Mouse (Mus musculus) forebrain, embryonic 14.5 days (tissue): ENCODE results near the gene Dynlt1f. TPM values are rescaled to one million over a fixed set of nuclear protein-coding genes. Genes with fewer than 3 reads are reported as not detected.
"Not testable (repeated sequence)": the region's sequence is repeated elsewhere in the genome, so short reads cannot be mapped to it uniquely, and the experiment has no call there.

Experiments
- ATAC-seq: fragments of 200-750 bp; cut with Nextera tagmentation; 2 replicates; pipeline ENCODE4 v1.8.0; 2017; ENCODE audit warnings: mild to moderate bottlenecking, moderate library complexity
- DNase-seq: peaks from one replicate; pipeline ENCODE4 v3.0.0-alpha.2; 2015; ENCODE audit warnings: low spot score
- H3K27ac ChIP-seq: fragments of 300-500 bp; sonication (generic); 2 replicates; pipeline ENCODE4 v1.5.1; 2014; ENCODE audit warnings: low read depth, mild to moderate bottlenecking, control low read depth, low read length, moderate library complexity
- H3K27me3 ChIP-seq: fragments of 300-500 bp; sonication (generic); replicated peaks from 2 replicates; pipeline ENCODE4 v1.6.1; 2014; ENCODE audit warnings: low read length, control low read depth, mixed read lengths; ENCODE audit not compliant: control insufficient read depth, insufficient read depth
- H3K36me3 ChIP-seq: fragments of 300-500 bp; sonication (generic); 2 replicates; pipeline ENCODE4 v1.6.1; 2014; ENCODE audit warnings: low read length, control low read depth; ENCODE audit not compliant: control insufficient read depth, insufficient read depth
- H3K4me1 ChIP-seq: fragments of 300-500 bp; sonication (generic); 2 replicates; pipeline ENCODE4 v1.6.1; 2014; ENCODE audit warnings: antibody characterized with exemption, low read length, control low read depth; ENCODE audit not compliant: control insufficient read depth, insufficient read depth
- H3K4me2 ChIP-seq: fragments of 300-500 bp; sonication (generic); 2 replicates; pipeline ENCODE4 v1.6.1; 2014; ENCODE audit warnings: mild to moderate bottlenecking, control low read depth, low read length
- H3K4me3 ChIP-seq: fragments of 300-500 bp; sonication (generic); 2 replicates; pipeline ENCODE4 v1.5.1; 2014; ENCODE audit warnings: low read depth, low read length, control low read depth
- H3K9ac ChIP-seq: fragments of 300-500 bp; sonication (generic); 2 replicates; pipeline ENCODE4 v1.6.1; 2014; ENCODE audit warnings: mild to moderate bottlenecking, low read length, control low read depth, moderate library complexity
- H3K9me3 ChIP-seq: fragments of 300-500 bp; sonication (generic); replicated peaks from 2 replicates; pipeline ENCODE4 v1.6.1; 2016; ENCODE audit warnings: low read length, control low read depth, mixed read lengths; ENCODE audit not compliant: control insufficient read depth
- WGBS: fragments of 180-500 bp; shearing (Covaris S2); extraction: QIAGEN DNeasy Blood & Tissue Kit; methylation state at CpG from one replicate; pipeline ENCODE4 v1.1.7; 2014; 5-methylcytosine and 5-hydroxymethylcytosine counted together
- polyA plus RNA-seq: library from polyadenylated mRNA; unstranded; fragments of >200 nt; fragmentation: Nextera tagmentation; extraction: Ambion mirVana; gene quantifications from 2 replicates; pipeline ENCODE4 v1.2.1, GENCODE M21; 2014

The Dynlt1f gene
- polyA plus RNA-seq, 1 experiment from 2014 or later, result 376 TPM

GRCm38 (mm10) chr17:6638444-6638843 is 17.3 kb downstream of the Dynlt1f start:
- H3K9ac ChIP-seq, DNase-seq, ATAC-seq, H3K4me1 ChIP-seq, H3K4me3 ChIP-seq, H3K27me3 ChIP-seq, H3K36me3 ChIP-seq, H3K27ac ChIP-seq, H3K9me3 ChIP-seq, H3K4me2 ChIP-seq: not testable (repeated sequence)
- 79% methylated on average over 8 of the region's 8 CpGs for WGBS

GRCm38 (mm10) chr17:6637434-6637833 is 18.3 kb downstream of the Dynlt1f start:
- not testable (repeated sequence) for DNase-seq, H3K9me3 ChIP-seq, ATAC-seq, H3K4me3 ChIP-seq, H3K4me2 ChIP-seq, H3K36me3 ChIP-seq, H3K27ac ChIP-seq, H3K27me3 ChIP-seq, H3K4me1 ChIP-seq, H3K9ac ChIP-seq
- 89% methylated on average over 4 of the region's 4 CpGs for WGBS

- Histone ChIP-seq H3K4me2 (no peak overlapping the region), H3K9me3 (no peaks in the 10 kb centered on the region), H3K36me3 (no peaks in the 10 kb centered on the region), H3K9ac (no peak overlapping the region), H3K4me1 (no peaks in the 10 kb centered on the region), H3K4me3 (no peak overlapping the region), H3K27ac (no peak overlapping the region), H3K27me3 (no peaks in the 10 kb centered on the region)
- DNase-seq, result no peak
- no peak for ATAC-seq
- WGBS, result 85% methylated on average over 5 of the region's 5 CpGs
Measured at GRCm38 (mm10) chr17:6636861-6637260, 18.8 kb downstream of the Dynlt1f start.

GRCm38 (mm10) chr17:6635781-6636180 is 19.9 kb downstream of the Dynlt1f start:
- ATAC-seq, H3K4me3 ChIP-seq: not testable (repeated sequence)

GRCm38 (mm10) chr17:6632850-6633249 is 22.9 kb downstream of the Dynlt1f start:
- not testable (repeated sequence) for H3K27ac ChIP-seq, H3K4me3 ChIP-seq, ATAC-seq, H3K36me3 ChIP-seq, H3K9me3 ChIP-seq, H3K27me3 ChIP-seq, H3K9ac ChIP-seq, H3K4me1 ChIP-seq, H3K4me2 ChIP-seq, DNase-seq
- WGBS, result 74% methylated on average over 6 of the region's 6 CpGs

More at GRCm38 (mm10) chr17:6635781-6636180, 19.9 kb downstream of the Dynlt1f start:
- not testable (repeated sequence) for H3K36me3 ChIP-seq, H3K27me3 ChIP-seq, H3K9me3 ChIP-seq, H3K4me1 ChIP-seq, DNase-seq, H3K27ac ChIP-seq, H3K4me2 ChIP-seq, H3K9ac ChIP-seq
- 83% methylated on average over 1 of the region's 4 CpGs for WGBS

GRCm38 (mm10) chr17:6630398-6630797 is 25.3 kb downstream of the Dynlt1f start:
- not testable (repeated sequence) for H3K27me3 ChIP-seq, H3K36me3 ChIP-seq, H3K27ac ChIP-seq, H3K4me3 ChIP-seq, H3K4me2 ChIP-seq, ATAC-seq, H3K4me1 ChIP-seq, H3K9ac ChIP-seq, DNase-seq, H3K9me3 ChIP-seq
- WGBS, result 94% methylated on average over 4 of the region's 4 CpGs

GRCm38 (mm10) chr17:6624926-6625558 is 30.7 kb downstream of the Dynlt1f start:
- not testable (repeated sequence) for H3K9me3 ChIP-seq, H3K36me3 ChIP-seq, H3K4me2 ChIP-seq, ATAC-seq, H3K27me3 ChIP-seq, H3K27ac ChIP-seq, H3K9ac ChIP-seq, H3K4me1 ChIP-seq, H3K4me3 ChIP-seq, DNase-seq
- WGBS, result 53% methylated on average over 1 of the region's 6 CpGs

GRCm38 (mm10) chr17:6621976-6622375 is 33.7 kb downstream of the Dynlt1f start:
- H3K9ac ChIP-seq, H3K36me3 ChIP-seq, DNase-seq, H3K4me2 ChIP-seq, H3K4me1 ChIP-seq, H3K27me3 ChIP-seq, H3K27ac ChIP-seq, H3K4me3 ChIP-seq, H3K9me3 ChIP-seq, ATAC-seq: not testable (repeated sequence)
- WGBS, result 93% methylated on average over 11 of the region's 12 CpGs

GRCm38 (mm10) chr17:6620730-6621451 is 34.8 kb downstream of the Dynlt1f start:
- 84% methylated on average over 18 of the region's 20 CpGs for WGBS
- not testable (repeated sequence) for ATAC-seq, H3K27me3 ChIP-seq, H3K4me2 ChIP-seq, H3K9ac ChIP-seq, H3K4me1 ChIP-seq, H3K4me3 ChIP-seq, H3K27ac ChIP-seq, H3K36me3 ChIP-seq, H3K9me3 ChIP-seq, DNase-seq
